Mouse (Mus musculus): ENCODE measurements around the gene Iyd. TPM values are rescaled to one million over a fixed set of nuclear protein-coding genes. Genes with fewer than 3 reads are reported as not detected.

Gene Iyd
- polyA plus RNA-seq, 1 experiment from 2014 or later = 43.4 TPM

GRCm38 (mm10) chr10:3562165-3562564, 22.1 kb downstream of the Iyd start:
- Histone ChIP-seq H3K27me3 (ENCODE audit: insufficient read depth, low read length) (no peaks in the 10 kb centered on the region), H3K27ac (ENCODE audit: low read depth) (no peak overlapping the region), H3K9me3 (ENCODE audit: low read length) (no peaks in the 10 kb centered on the region), H3K4me3 (ENCODE audit: low read depth, low read length) (no peak overlapping the region), H3K36me3 (replicated peaks; ENCODE audit: insufficient read depth, low read length) (no peaks in the 10 kb centered on the region), H3K4me1 (ENCODE audit: insufficient read depth) (no peaks in the 10 kb centered on the region), H3K9ac (replicated peaks) (no peak overlapping the region), H3K4me2 (ENCODE audit: low read depth, low read length) (no peak overlapping the region)
- no peak for TF ChIP-seq EP300 (IDR thresholded peaks at IDR 0.05; ENCODE audit: low read depth)
- TF ChIP-seq CTCF (IDR thresholded peaks at IDR 0.05; ENCODE audit: low read depth) = peak; percentile 56
- ATAC-seq (no peak), DNase-seq (no peak)

DNA sequence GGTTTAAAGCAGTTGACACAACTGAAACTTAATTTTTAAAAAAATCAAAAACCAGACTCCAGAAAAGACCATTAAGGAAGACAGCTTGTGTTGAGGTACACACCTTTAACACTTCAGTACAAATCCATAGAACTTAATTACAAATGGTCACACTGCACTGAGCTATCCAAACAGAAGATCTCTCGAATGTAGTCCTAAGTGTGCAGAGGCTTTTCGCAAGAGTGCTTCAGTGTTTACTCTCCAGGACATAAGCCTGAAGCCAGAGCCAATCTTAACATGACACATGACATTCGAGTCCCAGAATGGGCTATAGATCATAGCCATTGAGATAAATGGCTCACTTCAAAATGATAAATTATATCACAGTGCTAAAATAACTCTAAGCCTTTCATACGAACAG, 25.1 kb downstream of the Iyd start:
- ATAC-seq (no peak), DNase-seq (no peak)
- H3K4me2 ChIP-seq (ENCODE audit: low read depth, low read length) = no peak overlapping the region
- 54% methylated on average over 4 of the region's 4 CpGs for WGBS (ENCODE audit: insufficient replicate concordance)
- no peaks in the 10 kb centered on the region for H3K4me1 ChIP-seq (ENCODE audit: insufficient read depth)
- no peak for TF ChIP-seq CTCF (IDR thresholded peaks at IDR 0.05; ENCODE audit: low read depth)
- no peak for TF ChIP-seq EP300 (IDR thresholded peaks at IDR 0.05; ENCODE audit: low read depth)
- no peaks in the 10 kb centered on the region for H3K9me3 ChIP-seq (ENCODE audit: low read length)
- H3K27me3 ChIP-seq (ENCODE audit: insufficient read depth, low read length) = no peaks in the 10 kb centered on the region
- no peak overlapping the region for H3K4me3 ChIP-seq (ENCODE audit: low read depth, low read length)
- no peak overlapping the region for H3K9ac ChIP-seq (replicated peaks)
- H3K27ac ChIP-seq (ENCODE audit: low read depth) = no peak overlapping the region
- H3K36me3 ChIP-seq (replicated peaks; ENCODE audit: insufficient read depth, low read length) = no peaks in the 10 kb centered on the region

GRCm38 (mm10) chr10:3567821-3568220, 27.8 kb downstream of the Iyd start:
- no peak overlapping the region for H3K4me2 ChIP-seq (ENCODE audit: low read depth, low read length)
- no peak overlapping the region for H3K27ac ChIP-seq (ENCODE audit: low read depth)
- H3K36me3 ChIP-seq (replicated peaks; ENCODE audit: insufficient read depth, low read length) = no peaks in the 10 kb centered on the region
- ATAC-seq (no peak), DNase-seq (no peak)
- H3K4me1 ChIP-seq (ENCODE audit: insufficient read depth) = no peaks in the 10 kb centered on the region
- 66% methylated on average over 6 of the region's 6 CpGs for WGBS (ENCODE audit: insufficient replicate concordance)
- H3K27me3 ChIP-seq (ENCODE audit: insufficient read depth, low read length) = no peaks in the 10 kb centered on the region
- H3K9ac ChIP-seq (replicated peaks) = no peak overlapping the region
- no peaks in the 10 kb centered on the region for H3K9me3 ChIP-seq (ENCODE audit: low read length)
- TF ChIP-seq EP300 (IDR thresholded peaks at IDR 0.05; ENCODE audit: low read depth) (no peak), CTCF (IDR thresholded peaks at IDR 0.05; ENCODE audit: low read depth) (peak; percentile 51)
- no peak overlapping the region for H3K4me3 ChIP-seq (ENCODE audit: low read depth, low read length)

DNA sequence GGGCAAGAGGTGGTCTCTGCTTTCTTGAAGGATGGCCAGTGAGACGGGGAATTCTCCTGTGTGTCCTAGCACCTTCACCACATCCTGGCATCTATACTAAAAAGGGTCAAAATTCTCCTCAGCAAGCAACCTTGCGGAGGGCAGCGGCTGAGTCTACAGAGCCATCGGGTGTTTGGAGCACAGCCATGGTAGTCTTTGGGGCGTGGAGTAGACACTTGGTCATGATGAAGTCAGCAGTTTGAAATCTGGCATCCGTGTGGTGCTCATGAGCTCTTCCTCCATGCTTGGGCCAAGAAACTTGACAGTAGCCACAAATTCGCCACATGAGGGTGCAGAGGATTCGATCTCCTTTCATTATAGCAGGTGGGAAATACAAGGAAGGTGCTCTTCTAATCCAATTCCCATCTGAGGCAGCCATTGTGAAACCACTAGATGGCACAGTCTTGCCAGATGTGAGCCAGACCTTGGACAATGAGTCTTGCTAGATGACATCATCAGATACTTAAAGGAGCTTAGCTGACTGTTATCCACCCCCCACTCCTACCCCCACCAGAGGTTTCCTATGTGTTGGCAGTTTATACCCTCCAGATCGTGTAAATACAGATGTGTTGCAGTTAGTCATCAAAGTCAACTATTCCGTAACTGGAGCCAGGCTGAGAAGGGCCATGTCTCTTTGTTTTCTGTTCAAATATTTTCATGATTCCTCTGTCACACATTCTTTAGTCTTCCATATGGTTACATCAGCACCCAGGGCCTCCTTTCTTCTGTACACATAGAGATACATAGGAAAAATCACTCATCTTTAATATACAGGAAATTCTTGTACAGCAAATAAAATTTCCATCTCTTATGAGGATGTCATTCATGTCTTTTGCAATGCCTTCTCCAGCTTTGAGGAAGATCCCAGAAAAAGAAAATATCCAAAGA, 32.9 kb downstream of the Iyd start:
- H3K36me3 ChIP-seq (replicated peaks; ENCODE audit: insufficient read depth, low read length) = no peaks in the 10 kb centered on the region
- H3K27ac ChIP-seq (ENCODE audit: low read depth) = no peak overlapping the region
- TF ChIP-seq CTCF (IDR thresholded peaks at IDR 0.05; ENCODE audit: low read depth) = peak; percentile 75
- TF ChIP-seq EP300 (IDR thresholded peaks at IDR 0.05; ENCODE audit: low read depth) = no peak
- ATAC-seq (peak; percentile 48; the same call in 1 of the 2 replicates), DNase-seq (no peak)
- no peak overlapping the region for H3K4me3 ChIP-seq (ENCODE audit: low read depth, low read length)
- H3K9me3 ChIP-seq (ENCODE audit: low read length) = no peaks in the 10 kb centered on the region
- H3K4me1 ChIP-seq (ENCODE audit: insufficient read depth) = no peaks in the 10 kb centered on the region
- H3K9ac ChIP-seq (replicated peaks) = no peak overlapping the region
- H3K27me3 ChIP-seq (ENCODE audit: insufficient read depth, low read length) = no peaks in the 10 kb centered on the region
- H3K4me2 ChIP-seq (ENCODE audit: low read depth, low read length) = no peak overlapping the region
- 60% methylated on average over 10 of the region's 10 CpGs for WGBS (ENCODE audit: insufficient replicate concordance)

DNA sequence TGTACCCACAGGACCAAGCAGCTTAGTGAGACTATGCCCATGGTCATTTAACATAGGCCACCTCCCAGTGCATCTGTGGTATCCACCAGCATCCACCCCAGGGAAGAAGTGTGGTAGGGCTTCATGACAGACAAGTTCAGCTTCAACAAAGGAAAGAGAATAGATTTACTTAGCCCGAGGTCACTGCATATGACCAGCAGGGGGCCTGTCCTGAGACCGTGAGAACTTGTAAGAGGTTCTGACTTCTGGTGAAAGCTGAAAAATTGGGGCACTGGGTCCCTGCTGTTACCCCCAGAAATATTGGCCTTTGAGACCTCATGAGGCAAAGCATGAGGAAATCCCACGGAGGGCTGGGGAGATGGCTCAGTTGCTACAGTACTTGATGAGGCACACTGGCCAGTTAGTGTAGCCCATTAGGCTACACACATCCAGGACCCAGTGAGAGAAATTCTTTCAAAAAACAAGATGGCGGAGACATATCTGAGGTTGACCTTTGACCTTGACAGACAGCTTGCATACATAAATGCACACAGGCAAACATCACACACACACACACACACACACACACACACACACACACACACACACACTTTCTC, 34.0 kb downstream of the Iyd start:
- Histone ChIP-seq H3K9me3 (ENCODE audit: low read length) (no peaks in the 10 kb centered on the region), H3K36me3 (replicated peaks; ENCODE audit: insufficient read depth, low read length) (no peaks in the 10 kb centered on the region), H3K27me3 (ENCODE audit: insufficient read depth, low read length) (no peaks in the 10 kb centered on the region), H3K4me2 (ENCODE audit: low read depth, low read length) (no peak overlapping the region), H3K4me1 (ENCODE audit: insufficient read depth) (no peaks in the 10 kb centered on the region), H3K9ac (replicated peaks) (no peak overlapping the region), H3K4me3 (ENCODE audit: low read depth, low read length) (no peak overlapping the region), H3K27ac (ENCODE audit: low read depth) (no peak overlapping the region)
- 69% methylated on average over 4 of the region's 4 CpGs for WGBS (ENCODE audit: insufficient replicate concordance)
- TF ChIP-seq CTCF (IDR thresholded peaks at IDR 0.05; ENCODE audit: low read depth) (peak; percentile 57), EP300 (IDR thresholded peaks at IDR 0.05; ENCODE audit: low read depth) (no peak)
- no peak for ATAC-seq
- peak; percentile 34 for DNase-seq

DNA sequence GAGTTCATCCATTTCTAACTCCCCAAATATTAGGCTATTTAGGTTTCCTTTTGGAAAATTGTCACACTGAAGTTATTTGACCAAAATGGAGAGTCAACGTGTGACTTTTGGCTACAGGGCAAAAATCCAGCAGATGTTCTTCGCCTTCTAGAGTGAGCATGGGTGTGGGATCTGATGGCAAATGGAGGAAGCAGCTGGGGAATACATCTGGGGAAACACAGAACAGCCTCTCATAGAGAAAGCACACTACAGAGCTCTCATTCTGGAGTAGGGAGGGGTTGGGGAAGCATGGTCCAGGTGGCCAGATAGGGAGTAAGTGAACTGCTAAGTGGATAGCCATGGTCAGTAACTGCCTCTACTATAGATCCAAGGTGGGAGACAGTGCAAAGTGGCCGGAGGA, 50.6 kb downstream of the Iyd start:
- 67% methylated on average over 3 of the region's 3 CpGs for WGBS (ENCODE audit: insufficient replicate concordance)
- no peaks in the 10 kb centered on the region for H3K9me3 ChIP-seq (ENCODE audit: low read length)
- ATAC-seq = no peak
- no peak for TF ChIP-seq CTCF (IDR thresholded peaks at IDR 0.05; ENCODE audit: low read depth)
- no peak for TF ChIP-seq EP300 (IDR thresholded peaks at IDR 0.05; ENCODE audit: low read depth)
- H3K27ac ChIP-seq (ENCODE audit: low read depth) = no peak overlapping the region
- no peak for DNase-seq
- H3K9ac ChIP-seq (replicated peaks) = no peak overlapping the region
- no peak overlapping the region for H3K4me3 ChIP-seq (ENCODE audit: low read depth, low read length)
- H3K27me3 ChIP-seq (ENCODE audit: insufficient read depth, low read length) = no peaks in the 10 kb centered on the region
- H3K36me3 ChIP-seq (replicated peaks; ENCODE audit: insufficient read depth, low read length) = no peaks in the 10 kb centered on the region
- no peaks in the 10 kb centered on the region for H3K4me1 ChIP-seq (ENCODE audit: insufficient read depth)
- no peak overlapping the region for H3K4me2 ChIP-seq (ENCODE audit: low read depth, low read length)

All from liver, postnatal 0 days (tissue).